Mouse (Mus musculus) gastrocnemius, adult 8-10 months (tissue): ENCODE measurements around the gene Gm3411. TPM values are rescaled to one million over a fixed set of nuclear protein-coding genes. Genes with fewer than 3 reads are reported as not detected.
"Not testable (repeated sequence)": the region's sequence is repeated elsewhere in the genome, so short reads cannot be mapped to it uniquely, and the experiment has no call there.

ENCODE experiments used
- DNase-seq, 2 experiments: peaks; one replicate each; pipeline ENCODE4 v3.0.0; 2022; ENCODE audit warnings: low spot score in 2 of 2
- total RNA-seq, 4 experiments: library from RNA; stranded (reverse); gene quantifications; 2 replicates each; pipeline ENCODE4 v1.2.4; 2022

The Gm3411 gene
- not detected for total RNA-seq

DNA sequence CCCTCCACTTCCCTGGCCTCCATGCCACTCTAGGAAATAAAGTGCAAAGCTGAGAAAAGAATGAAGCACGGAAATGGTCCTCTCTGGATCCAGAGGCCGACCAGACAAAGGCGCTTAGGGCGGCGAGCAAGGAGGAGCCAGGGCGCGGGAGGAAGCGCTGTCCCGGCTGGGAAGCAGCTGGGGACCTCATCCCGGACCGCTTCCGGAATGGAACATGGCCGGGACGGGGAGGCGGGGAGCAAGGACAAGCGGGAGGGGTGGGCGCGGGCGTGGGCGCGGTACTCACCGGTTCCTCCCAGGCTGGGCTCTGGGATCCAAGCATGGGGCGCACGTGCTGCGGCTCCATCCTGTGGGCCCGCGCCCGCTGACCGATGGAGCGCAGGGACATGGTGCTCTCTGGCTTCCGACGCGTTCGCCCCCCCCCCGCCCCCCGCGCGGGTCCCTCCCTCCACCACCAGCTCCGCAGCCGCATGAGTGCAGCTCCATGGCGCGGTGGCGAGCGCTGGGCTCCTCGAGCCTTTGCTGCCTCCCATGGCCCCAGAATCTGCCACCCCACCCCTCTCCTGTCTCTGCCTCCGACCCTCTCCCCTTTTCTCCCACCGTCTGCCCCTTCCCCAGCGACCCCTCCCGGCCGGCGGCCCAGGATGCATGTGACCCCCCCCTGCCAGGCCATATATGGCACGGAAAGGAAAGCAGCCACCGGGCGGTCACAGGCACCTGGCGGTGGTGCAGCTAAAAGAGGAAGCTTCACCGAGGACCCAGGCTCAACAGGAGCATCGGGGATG is at the start of gene Gm3411:
TSS of gene Gm3411 (minus strand) at position 320 of the 785 bp plus-strand sequence.
- DNase-seq, result peak in 1 of 2 experiments; percentile 3

DNA sequence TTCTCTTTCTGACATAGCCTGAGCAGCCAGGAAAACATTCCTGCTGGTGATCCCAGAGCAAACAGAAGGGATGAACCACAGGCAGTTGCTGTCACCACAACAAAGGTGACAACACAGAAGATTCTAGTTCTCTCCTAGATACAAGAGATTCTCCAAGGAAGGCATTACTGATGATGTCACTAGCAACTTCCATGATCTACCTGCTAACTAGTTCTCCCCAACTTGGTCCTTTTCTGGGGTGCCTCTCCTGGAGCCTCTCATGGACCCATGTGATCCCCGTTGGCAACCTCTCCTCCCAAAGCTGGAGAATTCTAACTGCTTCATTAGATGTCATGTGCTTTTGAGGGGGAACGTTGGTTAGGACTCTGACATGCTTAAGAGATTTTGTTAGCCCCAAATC is 17.7 kb upstream of the Gm3411 start, which contains the start of gene Gm21103:
TSS of gene Gm21103 (minus strand) at position 101 of the 400 bp plus-strand sequence.
- DNase-seq, result not testable (repeated sequence)

DNA sequence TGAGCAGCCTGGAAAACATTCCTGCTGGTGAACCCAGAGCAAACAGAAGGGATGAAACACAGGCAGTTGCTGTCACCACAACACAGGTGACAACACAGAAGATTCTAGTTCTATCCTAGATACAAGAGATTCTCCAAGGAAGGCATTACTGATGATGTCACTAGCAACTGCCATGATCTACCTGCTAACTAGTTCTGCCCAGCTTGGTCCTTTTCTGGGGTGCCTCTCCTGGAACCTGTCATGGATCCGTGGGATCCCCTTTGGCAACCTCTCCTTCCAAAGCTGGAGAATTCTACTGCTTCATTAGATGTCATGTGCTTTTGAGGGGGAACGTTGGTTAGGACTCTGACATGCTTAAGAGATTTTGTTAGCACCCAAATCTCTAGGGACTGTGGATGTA is 67.9 kb downstream of the Gm3411 start, which contains the start of gene Gm21560:
TSS of gene Gm21560 (minus strand) at position 101 of the 400 bp plus-strand sequence.
- DNase-seq, result not testable (repeated sequence)

Other genes starting within 250 kb of the Gm3411 start
- not detected for gene Gm6337, start 229.0 kb downstream of the Gm3411 start, total RNA-seq
- not detected for gene Gm8206, start 193.3 kb downstream of the Gm3411 start, total RNA-seq
- not detected for gene Gm3468, start 178.6 kb downstream of the Gm3411 start, total RNA-seq
- not detected for gene Gm3476, start 161.4 kb downstream of the Gm3411 start, total RNA-seq
- not detected for gene Gm21560, start 68.0 kb downstream of the Gm3411 start, total RNA-seq
- gene Gm21103, start 17.6 kb upstream of the Gm3411 start, total RNA-seq, result not detected
- not detected for gene Gm3618, start 56.4 kb upstream of the Gm3411 start, total RNA-seq
- not detected for gene Gm16440, start 103.1 kb upstream of the Gm3411 start, total RNA-seq
- gene Gm3591, start 125.2 kb upstream of the Gm3411 start, total RNA-seq, result under 1 TPM in 1 of 4 experiments, not detected in 3; 0.19 TPM
- not detected for gene Gm3594, start 157.4 kb upstream of the Gm3411 start, total RNA-seq